Mouse (Mus musculus) heart, postnatal 4 days (tissue): ENCODE measurements around the gene Zfhx3. TPM values are rescaled to one million over a fixed set of nuclear protein-coding genes. Genes with fewer than 3 reads are reported as not detected.
A peak's percentile ranks its signal among the peaks of the same experiment; 100 is the strongest.

Source experiments
- DNase-seq: peaks from one replicate; pipeline ENCODE4 v3.0.0; 2021
- total RNA-seq, 2 experiments: library from RNA; stranded (reverse); gene quantifications; 2 replicates each; pipeline ENCODE4 v1.2.3; 2021

The Zfhx3 gene
- total RNA-seq, 2 experiments from 2014 or later, result 9.7 to 11.5 TPM

DNA sequence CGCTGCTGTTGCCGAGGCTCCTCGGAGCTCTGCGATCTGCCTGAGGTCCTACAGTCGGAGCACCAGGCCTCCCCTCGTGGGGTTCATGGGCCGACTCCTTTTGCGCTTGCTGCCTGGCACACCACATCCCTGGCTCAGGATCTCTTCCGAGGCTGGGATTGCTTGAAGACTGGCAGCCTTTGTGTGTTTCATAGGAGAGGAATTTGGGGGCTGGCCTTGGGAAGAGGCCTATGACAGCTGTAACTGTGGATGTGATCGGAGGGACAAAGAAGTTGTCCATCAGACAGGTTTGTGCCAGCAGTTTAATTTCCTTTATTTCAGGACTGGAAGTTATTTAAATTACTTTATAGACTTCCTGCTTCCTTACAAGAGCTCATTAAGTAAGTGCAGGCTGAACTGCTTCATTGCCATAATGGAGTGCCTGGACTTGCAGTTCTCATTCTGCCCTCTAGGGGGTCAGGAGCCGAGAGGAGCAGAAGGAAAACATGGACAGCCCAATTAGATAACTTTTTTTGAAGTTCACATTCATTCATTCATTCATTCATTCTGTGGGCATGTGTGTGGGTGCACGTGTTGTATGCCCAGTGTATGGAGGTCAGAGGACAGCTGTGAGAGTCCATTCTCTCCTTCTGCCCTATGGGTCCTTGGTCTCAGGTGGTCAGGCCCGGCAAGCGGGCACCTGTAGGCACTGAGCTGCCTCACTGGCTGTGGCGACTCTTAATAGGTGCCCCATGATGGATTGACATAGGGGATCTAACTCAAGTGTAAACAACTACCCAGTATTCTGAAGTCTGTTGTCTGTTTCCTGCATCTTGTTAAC lies 817.3 kb downstream of the Zfhx3 start:
- DNase-seq, result peak; percentile 86

DNA sequence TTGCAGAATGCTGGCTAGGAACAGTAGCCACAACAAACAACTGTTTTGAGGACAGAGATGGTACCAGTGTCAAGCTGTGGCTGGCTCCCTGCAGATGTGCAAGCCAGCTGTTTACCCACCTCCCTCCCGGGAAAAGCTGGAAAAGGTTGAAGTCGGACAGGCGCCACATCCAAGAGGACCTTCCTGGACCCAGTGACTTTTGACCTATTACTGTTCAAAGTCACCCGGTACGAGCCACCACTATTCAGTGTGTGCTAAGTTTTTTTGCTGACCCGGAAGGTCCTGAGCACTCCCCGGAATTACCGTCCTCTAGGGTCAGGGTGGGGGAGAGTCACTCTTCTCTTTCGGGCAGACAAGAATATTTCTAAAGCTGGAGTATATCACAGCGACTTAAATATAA lies 818.3 kb downstream of the Zfhx3 start:
- DNase-seq, result no peak

DNA sequence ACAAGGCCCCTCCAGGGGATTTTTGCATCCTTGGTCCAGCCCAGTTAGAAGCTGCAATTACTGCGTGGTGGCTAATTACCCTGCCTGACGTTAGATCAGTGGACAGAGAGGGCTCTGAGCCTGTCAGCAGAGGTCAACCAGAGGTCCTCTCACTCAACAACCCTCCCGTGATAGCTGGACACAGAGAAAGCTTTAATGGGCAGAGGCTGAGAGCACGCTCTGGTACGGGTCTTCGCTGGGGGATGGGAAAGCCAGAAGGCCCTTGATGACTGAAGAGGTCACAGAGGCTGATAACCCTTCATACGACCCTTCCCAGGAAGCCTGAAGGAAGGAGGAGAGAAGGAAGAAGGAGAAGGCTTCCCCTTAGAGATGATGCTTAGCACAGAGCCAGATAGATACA lies 820.1 kb downstream of the Zfhx3 start:
- no peak for DNase-seq

DNA sequence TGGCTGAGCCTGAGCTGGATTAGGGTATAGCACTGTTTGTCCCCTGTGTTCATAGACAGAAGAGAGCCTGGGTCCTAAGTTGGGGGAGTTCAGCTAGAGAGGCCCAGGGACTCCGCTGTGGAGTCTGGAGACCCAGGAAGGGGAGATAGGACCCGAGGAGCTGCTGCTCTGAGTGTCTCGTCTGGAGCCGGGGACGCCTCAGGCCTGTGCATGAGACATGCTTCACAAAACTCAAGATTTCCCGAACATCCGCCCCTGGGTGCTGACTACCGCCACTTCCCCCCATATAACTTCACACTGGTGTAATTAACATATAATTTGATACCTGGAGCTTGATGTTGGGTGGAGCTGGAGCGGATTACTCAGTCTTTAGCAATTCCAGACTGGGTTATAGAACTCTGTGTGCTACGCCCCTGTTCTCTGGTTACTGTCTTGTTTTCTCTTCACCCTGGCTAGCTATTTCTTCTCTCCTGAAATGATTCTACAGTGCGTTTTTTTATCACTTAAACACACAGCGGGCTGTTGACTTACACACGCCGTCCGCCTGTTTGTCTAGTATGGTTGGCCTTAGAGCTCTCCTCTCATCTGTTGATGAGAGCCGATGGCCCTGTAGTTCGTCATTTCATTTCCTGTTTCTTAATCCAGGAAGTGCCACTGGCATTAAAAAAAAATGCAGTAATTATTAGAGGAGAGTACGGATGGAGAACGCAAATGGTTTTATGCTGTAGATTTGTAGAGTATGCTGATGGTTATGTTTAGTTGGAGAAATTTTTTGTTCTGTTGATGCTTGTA lies 822.2 kb downstream of the Zfhx3 start:
- DNase-seq, result no peak

DNA sequence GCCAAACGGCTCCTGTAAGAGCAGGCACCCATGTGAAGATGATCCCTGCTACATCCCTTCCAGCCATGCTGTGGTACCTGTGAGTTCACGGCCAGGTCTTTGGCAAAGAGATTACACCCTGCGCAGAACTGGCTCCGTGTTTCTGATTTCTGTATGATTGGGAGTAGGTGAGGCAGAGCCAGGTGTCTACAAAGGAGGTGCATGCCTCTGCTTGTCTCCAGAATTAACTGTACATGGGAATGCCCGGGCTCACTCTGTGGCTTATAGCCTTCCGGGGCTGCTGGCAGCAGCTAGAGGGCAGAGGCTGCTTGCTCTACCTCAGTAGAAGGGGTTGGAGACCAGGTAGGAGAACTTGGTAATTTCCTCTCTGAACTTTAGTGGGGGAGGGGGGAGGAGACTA lies 823.7 kb downstream of the Zfhx3 start:
- DNase-seq, result no peak

DNA sequence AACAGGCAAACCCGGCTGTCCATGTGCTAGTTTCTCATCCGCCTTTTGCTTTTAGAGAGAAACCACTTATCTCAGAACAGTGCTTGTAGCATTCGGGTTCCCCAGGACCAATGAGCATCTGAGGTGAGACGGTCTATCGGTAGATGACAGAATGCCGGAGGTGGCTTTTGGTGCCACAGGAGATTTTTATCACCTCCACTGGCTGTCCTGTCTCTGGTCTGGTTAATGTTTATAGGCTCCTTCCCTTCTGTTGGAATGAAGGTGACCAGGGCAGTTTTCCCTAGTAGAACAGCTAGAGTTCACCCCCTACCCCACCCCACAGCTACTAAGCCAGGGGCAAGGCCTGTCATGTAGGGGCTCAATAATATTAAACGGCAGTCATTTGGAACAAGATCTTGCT lies 825.6 kb downstream of the Zfhx3 start:
- no peak for DNase-seq

DNA sequence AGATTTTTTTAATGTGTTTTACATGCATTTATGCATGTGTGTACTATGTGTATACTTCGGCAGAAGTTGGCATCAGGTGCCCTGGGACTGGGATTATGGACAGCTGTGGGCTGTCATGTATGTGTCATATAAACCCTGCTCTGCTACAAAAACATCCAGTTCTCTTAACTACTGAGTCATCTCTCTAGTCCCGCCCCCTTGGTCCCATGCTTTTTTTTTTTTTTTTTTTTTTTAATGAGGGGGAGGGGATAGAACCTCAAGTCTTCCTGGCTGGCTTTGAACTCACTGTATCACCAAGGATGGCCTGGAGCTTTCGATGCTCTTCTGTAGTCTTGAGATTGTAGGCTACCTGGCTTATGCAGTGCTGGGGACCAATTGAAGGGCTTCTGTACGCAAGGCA lies 827.9 kb downstream of the Zfhx3 start:
- DNase-seq, result no peak

DNA sequence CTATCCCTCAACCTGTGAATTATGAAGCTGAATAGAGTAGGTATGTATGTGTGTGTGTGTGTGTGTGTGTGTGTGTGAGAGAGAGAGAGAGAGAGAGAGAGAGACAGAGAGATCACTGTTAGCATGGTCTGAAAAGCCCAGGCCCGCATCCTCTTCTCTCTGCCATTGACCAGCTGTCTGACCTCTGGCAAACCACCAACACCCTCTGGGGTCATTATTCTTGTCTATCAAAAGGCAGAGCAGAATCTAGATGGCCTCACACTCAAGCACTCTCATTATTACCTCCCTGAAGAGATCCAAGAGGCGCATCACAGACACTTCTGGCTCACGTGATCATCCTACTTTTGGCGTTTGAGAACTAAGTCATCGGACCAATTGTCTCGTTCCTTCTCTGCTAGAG lies 831.0 kb downstream of the Zfhx3 start:
- DNase-seq, result no peak

DNA sequence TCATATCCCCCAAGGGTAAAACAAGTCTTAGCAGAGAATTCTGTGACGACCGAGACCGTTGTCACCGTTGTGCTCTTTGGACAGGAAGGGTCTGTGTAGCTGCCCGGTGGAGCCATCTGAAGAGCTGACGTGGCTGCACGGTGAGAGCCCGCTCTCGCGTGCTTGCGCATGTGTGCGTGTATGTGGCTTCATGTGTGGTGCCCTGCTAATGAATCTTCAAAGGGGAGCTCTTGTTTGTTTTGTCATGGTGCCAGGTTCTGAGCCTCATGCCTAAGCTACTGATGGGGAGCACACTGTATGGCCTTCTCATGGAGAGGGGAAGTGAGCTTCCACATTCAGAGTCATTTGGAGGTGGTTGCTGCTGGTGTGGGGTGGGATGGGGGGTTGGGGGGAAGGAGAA lies 835.6 kb downstream of the Zfhx3 start:
- no peak for DNase-seq

DNA sequence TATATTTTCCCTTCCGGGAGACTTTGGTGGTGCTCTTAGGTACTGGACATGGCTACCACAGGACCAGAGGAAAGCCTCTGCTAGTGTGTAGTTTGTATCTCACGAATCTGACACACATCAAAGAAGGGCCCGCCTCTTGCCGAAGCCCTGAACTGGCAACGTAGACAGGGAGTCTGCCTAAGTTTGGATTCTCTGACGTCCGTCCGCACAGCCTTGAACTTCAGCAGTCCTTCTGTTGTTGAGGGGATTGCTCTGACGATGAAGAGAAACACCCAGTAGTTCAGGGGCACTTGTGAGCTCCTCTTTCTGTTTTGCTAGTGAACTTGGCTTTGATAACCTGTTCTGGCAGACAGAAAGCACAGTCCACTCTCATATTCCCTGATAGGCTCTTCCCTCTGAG lies 836.1 kb downstream of the Zfhx3 start:
- no peak for DNase-seq

DNA sequence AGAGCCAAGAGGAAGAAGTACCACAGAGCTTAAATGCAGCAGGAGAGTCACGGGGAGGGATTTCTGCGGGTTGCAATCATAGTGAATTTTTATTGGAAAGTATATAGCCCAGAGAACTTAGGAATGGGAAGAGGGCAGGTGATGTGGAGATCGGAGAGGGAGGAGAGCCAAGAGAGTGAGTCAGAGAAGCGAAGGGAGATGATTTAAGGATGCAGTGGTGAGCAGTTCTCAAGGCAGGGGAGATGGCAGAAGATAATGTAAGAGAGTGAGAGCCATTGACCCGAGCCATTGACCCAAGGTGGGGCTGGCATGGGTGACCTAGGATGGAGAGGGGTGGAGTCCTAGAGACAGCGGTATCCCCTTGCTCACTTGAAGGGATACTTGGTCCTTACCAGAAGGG lies 838.3 kb downstream of the Zfhx3 start:
- DNase-seq, result no peak

DNA sequence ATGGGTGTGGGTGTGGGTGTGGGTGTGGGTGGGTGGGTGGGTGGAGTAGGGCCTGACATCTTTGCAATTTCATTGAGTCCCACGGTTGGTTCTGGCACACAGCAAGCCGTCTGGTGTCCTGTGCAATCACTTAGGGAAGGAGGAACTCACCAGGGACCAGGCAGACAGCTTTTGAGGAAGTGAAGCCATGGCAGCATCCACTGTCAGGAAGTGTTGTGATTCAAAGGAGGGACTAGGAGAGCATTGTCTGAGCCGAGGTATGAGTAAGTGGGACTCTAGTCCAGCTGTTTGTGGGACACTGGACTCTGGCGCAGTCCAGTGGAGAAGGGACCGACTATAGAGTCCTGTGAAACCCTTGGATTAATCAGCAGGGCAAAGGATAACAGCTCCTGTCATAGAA lies 838.7 kb downstream of the Zfhx3 start:
- peak; percentile 39 for DNase-seq

DNA sequence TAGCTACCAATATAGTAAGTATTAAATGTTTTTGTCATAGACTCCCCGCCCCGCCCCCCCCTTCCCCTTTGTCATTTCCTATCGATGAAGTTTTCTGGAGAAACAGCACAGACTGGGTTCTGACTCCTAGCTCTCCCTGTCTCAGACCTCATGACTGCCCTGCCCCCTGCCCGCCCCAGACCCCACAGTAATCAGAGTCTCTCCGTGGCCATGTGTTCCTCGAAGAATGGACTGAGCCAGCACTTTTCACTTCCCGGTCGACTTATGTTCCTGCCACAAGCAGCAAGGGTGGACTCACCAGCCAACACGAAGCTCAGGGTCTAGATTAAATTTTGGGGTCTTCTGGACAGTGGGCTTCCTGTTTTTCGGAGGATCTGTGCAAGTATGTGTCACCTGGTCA lies 840.7 kb downstream of the Zfhx3 start:
- no peak for DNase-seq

DNA sequence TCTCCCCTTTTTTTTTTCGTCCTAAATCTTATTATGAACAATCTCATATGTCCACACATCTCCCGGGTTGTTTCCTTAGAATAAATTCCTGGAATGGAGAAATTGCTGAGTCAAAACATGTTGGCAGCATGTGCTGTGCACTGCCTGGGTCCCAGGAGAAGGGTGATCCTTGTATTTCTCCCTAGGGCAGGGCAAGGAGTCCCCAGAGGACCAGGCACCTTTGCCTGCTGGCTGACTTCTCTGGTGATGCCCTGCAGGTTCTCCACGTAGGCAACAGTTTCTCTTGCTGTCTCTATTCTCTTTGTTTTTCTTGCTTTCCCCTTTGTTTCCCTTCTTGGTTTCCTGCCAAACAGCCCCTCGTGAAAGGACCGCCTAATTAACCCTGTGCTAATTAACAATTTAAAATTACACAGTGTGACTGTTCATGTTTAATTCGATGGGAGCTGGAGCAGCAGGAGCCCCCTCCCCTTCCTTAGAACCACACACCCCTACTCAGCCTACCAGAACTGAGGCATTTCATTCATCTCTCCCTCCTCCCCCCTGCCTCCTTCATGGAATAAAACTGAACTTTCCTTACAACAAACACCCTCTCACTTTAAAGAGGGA lies 845.8 kb downstream of the Zfhx3 start:
- no peak for DNase-seq

DNA sequence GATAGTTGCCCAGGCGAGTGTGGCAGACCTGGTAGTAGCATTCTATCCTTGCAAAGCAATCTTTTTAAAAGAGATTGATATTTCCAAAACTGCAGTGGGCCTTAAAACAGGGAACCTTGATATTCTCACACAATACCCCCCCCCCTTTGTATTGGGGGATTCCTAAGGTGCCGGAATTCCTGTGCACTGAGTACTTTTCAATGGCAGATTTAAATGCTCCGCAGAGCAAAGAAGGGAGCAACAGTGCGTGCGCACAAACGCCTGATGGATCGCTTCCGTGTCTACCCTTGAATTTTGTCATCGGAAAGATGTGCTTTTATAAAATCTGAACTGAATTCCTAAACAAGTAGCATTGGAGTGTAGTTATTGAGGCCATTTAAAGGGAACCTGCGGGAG lies 846.3 kb downstream of the Zfhx3 start:
- DNase-seq, result no peak

DNA sequence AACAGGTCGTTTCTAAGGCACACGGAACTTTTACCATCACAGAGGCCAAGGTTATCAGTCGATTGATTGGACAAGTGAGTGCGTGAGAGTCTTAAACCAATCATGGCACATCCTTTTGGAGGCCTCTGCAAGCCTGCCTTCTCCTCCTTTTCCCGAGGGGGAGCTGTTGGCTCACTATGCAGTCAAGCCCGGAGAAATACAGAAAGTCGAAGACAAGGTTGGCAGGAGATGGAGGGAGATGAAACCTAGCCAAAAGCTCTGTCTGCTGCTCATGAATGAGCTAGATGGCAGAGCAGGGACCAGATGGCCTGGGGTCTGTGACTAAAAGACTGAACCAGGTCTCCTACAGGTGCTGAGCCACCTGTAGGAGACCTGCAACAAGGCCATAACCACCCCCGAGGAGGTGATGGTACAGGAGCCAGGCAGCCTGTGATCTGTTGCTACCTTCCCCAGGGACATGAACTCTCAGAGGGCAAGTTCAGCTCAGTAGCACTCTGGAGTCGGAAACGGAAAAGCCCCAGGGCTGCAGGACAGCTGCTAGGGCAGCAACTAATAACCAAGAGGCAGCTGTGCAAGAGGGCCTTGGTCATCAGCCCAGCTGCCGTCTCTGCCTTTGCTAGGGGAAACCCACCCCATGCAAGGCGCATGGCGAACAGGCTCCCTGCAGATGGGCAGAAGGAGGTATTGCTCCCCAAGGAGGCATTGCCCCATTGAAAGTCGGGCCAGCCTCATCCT lies 848.3 kb downstream of the Zfhx3 start:
- DNase-seq, result peak; percentile 75

DNA sequence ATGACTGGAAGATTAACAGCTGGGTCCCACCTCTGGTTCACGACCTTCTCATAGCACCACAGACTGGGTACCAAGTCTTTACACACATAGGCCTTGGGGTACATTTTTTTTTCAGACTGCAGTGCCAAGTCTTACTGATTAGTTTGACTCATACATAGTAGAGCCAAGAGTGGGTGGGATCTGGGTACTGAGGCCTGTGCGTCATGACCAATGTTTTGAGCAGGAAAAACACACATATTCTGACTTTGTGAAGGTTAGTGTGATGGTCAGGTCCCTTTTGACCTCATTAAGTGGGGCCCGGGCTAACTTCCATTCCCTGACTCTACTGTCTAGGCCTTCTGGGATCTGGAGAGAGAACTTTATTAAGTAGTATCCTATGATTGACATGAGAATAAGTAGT lies 853.6 kb downstream of the Zfhx3 start:
- no peak for DNase-seq

DNA sequence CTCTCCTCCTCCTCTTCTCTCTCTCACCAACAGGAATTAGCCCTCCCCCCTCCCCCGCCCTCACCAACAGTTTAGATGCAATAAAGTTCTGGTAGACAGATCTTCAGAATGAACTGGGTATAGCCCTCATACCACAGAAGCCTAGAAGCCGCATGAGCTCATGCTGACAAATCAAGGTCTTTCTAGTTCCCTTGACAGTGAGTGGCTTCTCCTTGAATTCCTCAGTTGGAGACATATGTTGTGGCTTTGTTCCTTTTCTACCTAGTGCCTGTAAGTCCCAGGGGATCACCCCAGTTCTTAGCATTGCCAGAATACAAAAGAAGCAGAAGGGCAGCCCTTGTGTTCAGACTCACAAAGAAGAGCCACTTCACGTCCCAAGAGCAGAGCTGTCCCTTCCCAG lies 854.4 kb downstream of the Zfhx3 start:
- no peak for DNase-seq

DNA sequence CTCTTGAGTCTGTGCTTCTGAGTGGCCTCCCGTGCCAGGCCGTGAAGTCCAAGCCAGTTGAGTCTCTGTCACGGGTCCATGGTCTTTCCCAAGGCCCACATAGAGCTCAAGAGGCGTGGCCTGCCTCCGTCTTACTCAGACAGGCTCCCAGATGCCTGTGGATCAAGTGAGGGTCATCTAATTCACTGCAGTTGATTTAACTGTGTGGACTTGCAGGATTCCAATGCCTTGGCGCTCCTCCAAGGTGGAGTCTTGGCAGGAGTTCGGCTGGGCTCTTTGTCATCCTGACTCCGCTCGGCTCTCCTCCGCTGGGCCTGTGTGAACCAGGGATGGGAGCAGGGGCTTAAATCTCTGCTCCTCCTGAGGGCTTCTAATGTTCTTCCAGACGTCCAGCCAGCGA lies 855.6 kb downstream of the Zfhx3 start:
- peak; percentile 93 for DNase-seq

DNA sequence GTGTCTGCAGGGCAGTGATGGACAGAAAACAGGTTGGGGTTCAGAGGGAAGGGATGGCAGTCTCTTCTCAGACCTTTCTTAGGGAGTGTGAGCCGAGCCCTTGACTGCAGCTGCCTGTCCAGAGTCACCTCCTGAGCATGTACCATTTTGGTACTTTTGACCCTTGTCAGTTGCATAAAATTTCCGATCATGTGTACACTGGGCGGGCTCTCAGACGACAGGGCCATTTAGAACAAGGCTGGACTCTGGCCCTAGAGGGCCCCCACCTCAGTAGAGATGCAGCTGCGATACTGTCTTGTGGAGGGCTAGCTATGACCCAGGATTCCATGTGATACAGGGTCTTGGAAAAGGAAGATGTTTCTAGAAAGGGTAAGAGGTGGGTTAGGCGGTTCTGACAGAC lies 856.8 kb downstream of the Zfhx3 start:
- DNase-seq, result no peak

DNA sequence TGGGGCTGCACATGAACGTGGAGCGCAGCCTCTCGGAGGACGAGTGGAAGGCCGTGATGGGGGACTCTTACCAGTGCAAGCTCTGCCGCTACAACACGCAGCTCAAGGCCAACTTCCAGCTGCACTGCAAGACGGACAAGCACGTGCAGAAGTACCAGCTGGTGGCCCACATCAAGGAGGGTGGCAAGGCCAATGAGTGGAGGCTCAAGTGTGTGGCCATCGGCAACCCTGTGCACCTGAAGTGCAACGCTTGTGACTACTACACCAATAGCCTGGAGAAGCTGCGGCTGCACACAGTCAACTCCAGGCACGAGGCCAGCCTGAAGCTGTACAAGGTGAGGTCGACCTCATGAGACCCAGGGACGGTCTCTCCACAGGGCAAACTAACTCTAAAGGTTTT lies 857.9 kb downstream of the Zfhx3 start:
- no peak for DNase-seq

DNA sequence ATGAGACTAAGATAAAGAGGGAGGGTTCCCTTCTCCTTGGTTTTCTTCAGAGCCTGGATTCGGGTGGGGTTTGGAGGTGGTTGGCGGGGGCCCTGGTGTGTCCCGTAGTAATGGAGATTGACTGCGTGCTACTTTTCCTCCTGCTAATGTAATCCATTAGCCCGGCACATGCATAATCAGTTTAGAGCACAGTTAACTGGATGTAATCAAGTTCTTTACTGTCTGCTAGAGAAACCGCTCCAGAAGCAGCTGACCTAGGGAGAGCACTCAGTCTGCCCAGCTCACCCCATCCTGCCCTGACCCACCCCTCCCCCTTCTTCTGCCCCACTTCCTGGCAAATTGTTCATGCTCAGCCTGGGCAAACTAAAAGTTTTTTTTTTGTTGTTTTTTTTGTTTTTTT lies 860.6 kb downstream of the Zfhx3 start:
- no peak for DNase-seq

DNA sequence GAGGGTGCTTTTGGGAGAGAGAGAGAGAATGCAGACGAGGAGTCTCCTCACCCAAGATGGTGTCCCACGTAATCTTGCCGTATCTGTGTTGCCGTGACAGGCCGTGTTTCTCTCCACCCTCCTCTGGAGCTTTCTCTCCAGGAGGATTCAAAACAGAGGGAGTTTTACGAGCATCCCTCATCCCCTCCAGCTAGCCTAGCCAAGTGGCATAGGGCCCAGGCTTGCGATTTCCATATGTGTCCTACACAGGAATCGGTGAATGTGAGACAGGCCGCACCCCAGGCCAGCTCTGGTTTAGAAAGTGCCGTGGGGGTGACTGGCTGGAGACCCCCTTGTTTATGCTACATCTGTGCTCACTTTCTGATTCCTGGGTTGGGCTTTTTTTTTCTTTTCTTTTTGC lies 869.2 kb downstream of the Zfhx3 start:
- DNase-seq, result peak; percentile 25
